Mouse (Mus musculus) CH12.LX (cell line): ENCODE results near the gene Cd2. TPM values are rescaled to one million over a fixed set of nuclear protein-coding genes. Genes with fewer than 3 reads are reported as not detected.

Source experiments
- DNase-seq: peaks from one replicate; pipeline ENCODE4 v3.0.0-alpha.2; 2013; ENCODE audit errors: extremely low read depth
- H3K27ac ChIP-seq: 2 replicates; pipeline ENCODE4 v1.5.1; 2012; ENCODE audit warnings: low read depth, mild to moderate bottlenecking, control low read depth, moderate library complexity; ENCODE audit not compliant: insufficient read depth
- H3K27me3 ChIP-seq: replicated peaks from 2 replicates; pipeline ENCODE3; 2012; ENCODE audit warnings: inconsistent platforms
- H3K36me3 ChIP-seq, 2 experiments: replicated peaks in 1 of 2; 2 replicates each; pipeline versions ENCODE3 to v1.6.1; 2012; ENCODE audit warnings: inconsistent platforms in 1 of 2, low read length in 1 of 2, mild to moderate bottlenecking in 1 of 2, mixed read lengths in 1 of 2, moderate library complexity in 1 of 2; ENCODE audit not compliant: control insufficient read depth in 1 of 2, insufficient read depth in 1 of 2
- H3K4me1 ChIP-seq, 2 experiments: 2 replicates each; pipeline ENCODE4 v1.6.1; 2012; ENCODE audit warnings: inconsistent platforms in 1 of 2, moderate library complexity in 1 of 2; ENCODE audit not compliant: insufficient read depth in 2 of 2, control insufficient read depth in 1 of 2
- H3K4me2 ChIP-seq: 2 replicates; pipeline ENCODE4 v1.6.1; 2012; ENCODE audit warnings: low read depth, mild to moderate bottlenecking, control low read depth; ENCODE audit not compliant: poor library complexity, insufficient read depth, severe bottlenecking
- H3K4me3 ChIP-seq, 3 experiments: fragments of 150-350 bp in 1 of 3; sonication (generic) in 1 of 3; replicated peaks in 1 of 3; 2 replicates each; pipeline versions ENCODE3 to v1.5.1; 2011 to 2012; ENCODE audit warnings: low read depth in 2 of 3, low read length in 2 of 3, mild to moderate bottlenecking in 2 of 3, moderate library complexity in 2 of 3, control low read depth in 1 of 3, improper control_type of control experiment in 1 of 3, inconsistent platforms in 1 of 3, mixed read lengths in 1 of 3; ENCODE audit not compliant: poor library complexity in 1 of 3
- H3K79me2 ChIP-seq: replicated peaks from 2 replicates; pipeline ENCODE4 v1.6.1; 2012; ENCODE audit warnings: mild to moderate bottlenecking, moderate library complexity; ENCODE audit not compliant: control insufficient read depth, poor library complexity, insufficient read depth, severe bottlenecking; ENCODE audit errors: extremely low read depth
- H3K9ac ChIP-seq: 2 replicates; pipeline ENCODE4 v1.6.1; 2012; ENCODE audit warnings: low read depth, mild to moderate bottlenecking, control low read depth, moderate library complexity; ENCODE audit not compliant: insufficient read depth
- H3K9me3 ChIP-seq: replicated peaks from 2 replicates; pipeline ENCODE3; 2012; ENCODE audit warnings: low read length, inconsistent platforms, mixed read lengths
- BHLHE40 ChIP-seq: IDR thresholded peaks from 2 replicates; pipeline ENCODE4 v1.6.1; 2011; ENCODE audit warnings: mild to moderate bottlenecking, low read depth, low read length, improper control_type of control experiment
- ETS1 ChIP-seq: conservative IDR thresholded peaks from 2 replicates; pipeline ENCODE4 v1.6.1; 2012; ENCODE audit warnings: low read depth, mild to moderate bottlenecking, inconsistent platforms, low read length, improper control_type of control experiment, moderate library complexity
- HCFC1 ChIP-seq: IDR thresholded peaks from 2 replicates; pipeline ENCODE4 v1.6.1; 2012; ENCODE audit warnings: low read depth, mild to moderate bottlenecking, inconsistent platforms, low read length, improper control_type of control experiment
- JUN ChIP-seq: IDR thresholded peaks from 2 replicates; pipeline ENCODE4 v1.6.1; 2011; ENCODE audit warnings: low read depth, mild to moderate bottlenecking, low read length, improper control_type of control experiment, moderate library complexity; ENCODE audit not compliant: insufficient read depth
- KAT2A ChIP-seq: IDR thresholded peaks from 2 replicates; pipeline ENCODE4 v1.6.1; 2012; ENCODE audit warnings: low read length, improper control_type of control experiment, inconsistent platforms; ENCODE audit not compliant: insufficient replicate concordance
- MAFK ChIP-seq: IDR thresholded peaks from 2 replicates; pipeline ENCODE4 v1.6.1; 2011; ENCODE audit warnings: low read length, improper control_type of control experiment; ENCODE audit not compliant: insufficient replicate concordance
- MAX ChIP-seq: IDR thresholded peaks from 2 replicates; pipeline ENCODE4 v1.6.1; 2011; ENCODE audit warnings: low read length, improper control_type of control experiment
- MXI1 ChIP-seq: IDR thresholded peaks from 2 replicates; pipeline ENCODE4 v1.6.1; 2011; ENCODE audit warnings: mild to moderate bottlenecking, low read depth, low read length, improper control_type of control experiment
- NELFE ChIP-seq: IDR thresholded peaks from 2 replicates; pipeline ENCODE4 v1.6.1; 2011; ENCODE audit warnings: low read depth, low read length, improper control_type of control experiment
- POLR2AphosphoS2 ChIP-seq: IDR thresholded peaks from 2 replicates; pipeline ENCODE4 v1.6.1; 2011; ENCODE audit warnings: low read depth, low read length, improper control_type of control experiment
- RCOR1 ChIP-seq: conservative IDR thresholded peaks from 2 replicates; pipeline ENCODE4 v1.6.1; 2012; ENCODE audit warnings: low read depth, mild to moderate bottlenecking, inconsistent platforms, low read length, improper control_type of control experiment
- SIN3A ChIP-seq: IDR thresholded peaks from 2 replicates; pipeline ENCODE4 v1.6.1; 2012; ENCODE audit warnings: low read length, improper control_type of control experiment, inconsistent platforms
- TCF12 ChIP-seq: IDR thresholded peaks from 2 replicates; pipeline ENCODE4 v1.6.1; 2014; ENCODE audit warnings: low read depth, mild to moderate bottlenecking, inconsistent platforms, low read length, improper control_type of control experiment
- USF1 ChIP-seq: IDR thresholded peaks from 2 replicates; pipeline ENCODE4 v1.6.1; 2014; ENCODE audit warnings: low read depth, mild to moderate bottlenecking, inconsistent platforms, low read length, improper control_type of control experiment
- ZMIZ1 ChIP-seq: IDR thresholded peaks from 2 replicates; pipeline ENCODE4 v1.6.1; 2012; ENCODE audit warnings: low read depth, mild to moderate bottlenecking, inconsistent platforms, low read length, improper control_type of control experiment
- ZNF384 ChIP-seq: IDR thresholded peaks from 2 replicates; pipeline ENCODE4 v1.6.1; 2012; ENCODE audit warnings: low read depth, low read length, improper control_type of control experiment, inconsistent platforms
- dilution Hi-C: fragments of 300-500 bp; cut with MboI; formaldehyde crosslinking; loops from 2 replicates; pipeline ENCODE4 v1.14.3; 2020; ENCODE audit warnings: low sequenced_read_pairs; ENCODE audit not compliant: extremely low pct_unique_long_range_greater_than_20kb, extremely low pct_ligation_motif_present
- in situ Hi-C: fragments of 300-500 bp; cut with MboI; formaldehyde crosslinking; loops from 3 replicates; pipeline ENCODE4 v1.14.3; 2019; ENCODE audit warnings: low sequenced_read_pairs, low pct_ligation_motif_present, low pct_unique_long_range_greater_than_20kb, mixed read lengths
- polyA plus RNA-seq: library from polyadenylated mRNA; unstranded; fragments of >175 nt; gene quantifications from 2 replicates; pipeline ENCODE4 v1.2.1, GENCODE M21; 2012; ENCODE audit warnings: low read depth; ENCODE audit not compliant: insufficient read length
- total RNA-seq, 2 experiments: library from RNA; depleted of rRNA; stranded (reverse); fragments of 300-350 nt in 1 of 2; fragments of >200 nt in 1 of 2; gene quantifications; 2 replicates each; pipeline ENCODE4 v1.2.3; 2012 to 2014

The Cd2 gene
- total and polyA plus RNA-seq, 3 experiments, result 9.5 to 35.0 (median 18.0) TPM

DNA sequence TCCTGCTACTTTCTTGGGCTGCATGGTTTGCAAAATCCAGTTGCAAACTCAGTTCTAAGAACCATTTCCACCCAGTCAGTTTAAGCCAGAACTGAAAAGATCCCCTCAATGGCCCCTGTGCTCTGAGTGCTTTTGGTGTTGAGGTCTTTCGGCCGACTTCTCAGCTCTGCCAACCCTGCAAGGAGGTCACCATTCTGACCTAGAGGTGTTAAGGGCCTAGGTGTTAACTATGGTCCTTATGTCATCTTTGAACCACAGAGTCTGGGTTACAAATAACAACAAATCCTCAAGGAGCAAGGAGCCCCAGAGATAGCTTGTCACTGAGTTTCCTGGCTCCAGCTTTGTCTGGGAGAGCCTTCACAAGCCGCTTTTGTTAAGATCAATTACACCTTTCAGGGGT lies 45.9 kb downstream of the Cd2 start:
- H3K36me3 ChIP-seq, result no peaks in the 10 kb centered on the region
- H3K9me3 ChIP-seq, result peaks cover 11% of the 10 kb centered on the region
- no peak overlapping the region for H3K9ac ChIP-seq
- H3K4me1 ChIP-seq, result peaks cover 0 to 13% of the 10 kb centered on the region in 2 experiments; a peak in 2 of 4 replicates
- no peaks in the 10 kb centered on the region for H3K27me3 ChIP-seq
- TF ChIP-seq JUN, result no peak
- no peak for TF ChIP-seq MAFK
- no peak for TF ChIP-seq KAT2A
- no peak for TF ChIP-seq ETS1
- TF ChIP-seq MXI1, result no peak
- no peak for TF ChIP-seq MAX
- no peak for TF ChIP-seq TCF12
- no peak for TF ChIP-seq ZNF384
- no peak for TF ChIP-seq NELFE
- TF ChIP-seq BHLHE40, result no peak
- no peak for TF ChIP-seq HCFC1
- no peak overlapping the region for H3K4me2 ChIP-seq
- no peak for DNase-seq
- H3K4me3 ChIP-seq, result no peak overlapping the region
- in situ Hi-C loops, result no loop called here
- dilution Hi-C loops, result no loop called here
- no peaks in the 10 kb centered on the region for H3K79me2 ChIP-seq
- H3K27ac ChIP-seq, result no peak overlapping the region

- dilution Hi-C loops (no loop called here), in situ Hi-C loops (no loop called here)
- H3K9ac ChIP-seq, result no peak overlapping the region
- no peak overlapping the region for H3K4me2 ChIP-seq
- H3K79me2 ChIP-seq, result no peaks in the 10 kb centered on the region
- H3K27ac ChIP-seq, result no peak overlapping the region
- H3K9me3 ChIP-seq, result peaks cover 18% of the 10 kb centered on the region
- no peaks in the 10 kb centered on the region for H3K36me3 ChIP-seq
- H3K27me3 ChIP-seq, result no peaks in the 10 kb centered on the region
- DNase-seq, result no peak
- H3K4me3 ChIP-seq, result no peak overlapping the region
- TF ChIP-seq POLR2AphosphoS2 (no peak), USF1 (no peak), RCOR1 (no peak), SIN3A (no peak), KAT2A (no peak), ZMIZ1 (no peak)
- H3K4me1 ChIP-seq, result peaks cover 0 to 13% of the 10 kb centered on the region in 2 experiments; a peak in 2 of 4 replicates
Observed at GRCm38 (mm10) chr3:101240859-101241258, 46.9 kb downstream of the Cd2 start.
